In the genomic region with DNA sequence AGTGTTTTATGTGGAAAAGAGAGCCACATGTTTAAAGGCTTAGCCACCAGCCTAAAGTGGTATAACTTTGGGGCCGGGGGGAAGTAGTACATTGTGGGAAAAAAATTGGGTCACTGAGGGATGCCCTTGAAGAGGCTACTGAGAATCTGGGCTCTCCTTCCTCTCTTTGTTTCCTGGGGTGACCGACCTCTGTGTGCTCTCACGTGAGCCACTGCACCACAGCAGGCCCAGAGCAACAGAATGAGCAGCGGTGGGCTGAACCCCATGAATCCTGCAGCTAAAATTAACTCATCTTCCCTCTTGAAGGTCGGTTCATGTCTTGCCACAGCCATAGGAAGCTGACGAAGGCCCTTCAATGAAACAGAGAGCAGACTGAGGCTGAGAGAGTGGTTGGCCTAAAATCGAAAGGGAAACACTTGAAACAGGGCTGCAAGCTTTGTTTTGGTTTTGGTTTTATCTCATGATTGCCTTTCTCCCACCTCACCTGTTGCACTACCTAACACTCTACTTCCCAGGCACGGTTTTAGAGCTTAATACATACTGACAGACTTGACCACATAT, we compare ENCODE assay signal across 15 mouse cellular contexts. TPM values are rescaled to one million over a fixed set of nuclear protein-coding genes. Genes with fewer than 3 reads are reported as not detected.
DNase-seq lines count a peak whose midpoint lies in the region; ATAC-seq lines count a peak whose summit lies in the region.
"Had no signal": no experiment of that assay in that cellular context is flagged by ENCODE, and none has a peak within 500 bp of the region (broad histone marks: within the 10 kb centered on the region; RNA-seq: fewer than 3 reads in every experiment).

No protein-coding gene starts in this region.

- WGBS in liver, embryonic 15.5 days (ENCODE audit: insufficient replicate concordance): 41% methylated on average over 8 of the region's 8 CpGs
- 38% methylated on average over 8 of the region's 8 CpGs for WGBS in liver, embryonic 12.5 days (ENCODE audit: insufficient replicate concordance)
- 69% methylated on average over 8 of the region's 8 CpGs for WGBS in embryonic facial prominence, embryonic 13.5 days
- 75% methylated on average over 8 of the region's 8 CpGs for WGBS in neural tube, embryonic 15.5 days

- H3K27me3 ChIP-seq in liver, embryonic 15.5 days: no peaks in the 10 kb centered on the region
- H3K27me3 ChIP-seq in liver, embryonic 12.5 days (replicated peaks): no peaks in the 10 kb centered on the region
- H3K27me3 ChIP-seq in embryonic facial prominence, embryonic 13.5 days: no peaks in the 10 kb centered on the region
- no peaks in the 10 kb centered on the region for H3K27me3 ChIP-seq in megakaryocyte, embryonic 14.5 days (replicated peaks)
- H3K27me3 ChIP-seq in neural tube, embryonic 15.5 days (replicated peaks): no peaks in the 10 kb centered on the region
- H3K27me3 ChIP-seq: midbrain, embryonic 13.5 days; neural tube, embryonic 13.5 days had no signal

- no peaks in the 10 kb centered on the region for H3K4me1 ChIP-seq in liver, embryonic 15.5 days (replicated peaks)
- H3K4me1 ChIP-seq in liver, embryonic 12.5 days: peaks cover 3% of the 10 kb centered on the region; the same call in 1 of the 2 replicates
- H3K4me1 ChIP-seq in embryonic facial prominence, embryonic 13.5 days: peaks cover 30% of the 10 kb centered on the region
- H3K4me1 ChIP-seq in megakaryocyte, embryonic 14.5 days: peaks cover 4% of the 10 kb centered on the region; the same call in 1 of the 2 replicates
- no peaks in the 10 kb centered on the region for H3K4me1 ChIP-seq in neural tube, embryonic 15.5 days
- H3K4me1 ChIP-seq: midbrain, embryonic 13.5 days; neural tube, embryonic 13.5 days had no signal

- DNase-seq in thymus, postnatal 25 days: peak; percentile 25
- no peak for DNase-seq in cerebellum, adult 9-10 months
- no peak for DNase-seq in embryo, embryonic 9.5 days (ENCODE audit: extremely low spot score)
- DNase-seq: adrenal gland, postnatal 14 days; heart, postnatal 4 days; kidney, postnatal 36 days; lung, embryonic 14.5 days had no signal

- no peaks in the 10 kb centered on the region for H3K36me3 ChIP-seq in liver, embryonic 15.5 days (replicated peaks)
- no peaks in the 10 kb centered on the region for H3K36me3 ChIP-seq in liver, embryonic 12.5 days
- no peaks in the 10 kb centered on the region for H3K36me3 ChIP-seq in embryonic facial prominence, embryonic 13.5 days
- H3K36me3 ChIP-seq in megakaryocyte, embryonic 14.5 days (replicated peaks; ENCODE audit: low read length): no peaks in the 10 kb centered on the region
- no peaks in the 10 kb centered on the region for H3K36me3 ChIP-seq in neural tube, embryonic 15.5 days
- H3K36me3 ChIP-seq: midbrain, embryonic 13.5 days; neural tube, embryonic 13.5 days had no signal

- 0 out of 2 replicates have a peak overlapping the region, but pooled peaks have one; percentile 16 for H3K27ac ChIP-seq in liver, embryonic 15.5 days (replicated peaks)
- H3K27ac ChIP-seq in liver, embryonic 12.5 days: no peak overlapping the region
- peak overlapping the region; percentile 72; the same call in 1 of the 2 replicates for H3K27ac ChIP-seq in embryonic facial prominence, embryonic 13.5 days
- no peak overlapping the region for H3K27ac ChIP-seq in neural tube, embryonic 15.5 days (replicated peaks)
- H3K27ac ChIP-seq: midbrain, embryonic 13.5 days; neural tube, embryonic 13.5 days had no signal

- H3K4me3 ChIP-seq in liver, embryonic 15.5 days (replicated peaks): no peak overlapping the region
- no peak overlapping the region for H3K4me3 ChIP-seq in liver, embryonic 12.5 days
- H3K4me3 ChIP-seq in embryonic facial prominence, embryonic 13.5 days: no peak overlapping the region
- peak overlapping the region; percentile 38 for H3K4me3 ChIP-seq in megakaryocyte, embryonic 14.5 days (replicated peaks)
- no peak overlapping the region for H3K4me3 ChIP-seq in neural tube, embryonic 15.5 days (replicated peaks)
- H3K4me3 ChIP-seq: midbrain, embryonic 13.5 days; neural tube, embryonic 13.5 days had no signal

- H3K9me3 ChIP-seq in liver, embryonic 15.5 days (replicated peaks): no peaks in the 10 kb centered on the region
- no peaks in the 10 kb centered on the region for H3K9me3 ChIP-seq in liver, embryonic 12.5 days (replicated peaks)
- no peaks in the 10 kb centered on the region for H3K9me3 ChIP-seq in embryonic facial prominence, embryonic 13.5 days
- H3K9me3 ChIP-seq in megakaryocyte, embryonic 14.5 days: no peaks in the 10 kb centered on the region
- H3K9me3 ChIP-seq in neural tube, embryonic 15.5 days (replicated peaks): no peaks in the 10 kb centered on the region
- H3K9me3 ChIP-seq: midbrain, embryonic 13.5 days; neural tube, embryonic 13.5 days had no signal

- H3K9ac ChIP-seq in liver, embryonic 15.5 days: no peak overlapping the region
- H3K9ac ChIP-seq in liver, embryonic 12.5 days: no peak overlapping the region
- no peak overlapping the region for H3K9ac ChIP-seq in embryonic facial prominence, embryonic 13.5 days
- H3K9ac ChIP-seq in neural tube, embryonic 15.5 days (replicated peaks): no peak overlapping the region
- H3K9ac ChIP-seq: lung, embryonic 14.5 days; midbrain, embryonic 13.5 days; neural tube, embryonic 13.5 days had no signal

- no peak overlapping the region for H3K4me2 ChIP-seq in liver, embryonic 15.5 days
- no peak overlapping the region for H3K4me2 ChIP-seq in liver, embryonic 12.5 days
- H3K4me2 ChIP-seq in embryonic facial prominence, embryonic 13.5 days: no peak overlapping the region
- H3K4me2 ChIP-seq in neural tube, embryonic 15.5 days: no peak overlapping the region
- H3K4me2 ChIP-seq: lung, embryonic 14.5 days; midbrain, embryonic 13.5 days; neural tube, embryonic 13.5 days had no signal

- no peak for ATAC-seq in liver, embryonic 15.5 days (ENCODE audit: insufficient read depth)
- no peak for ATAC-seq in liver, embryonic 12.5 days
- no peak for ATAC-seq in embryonic facial prominence, embryonic 13.5 days (ENCODE audit: insufficient number of reproducible peaks, insufficient read depth, low FRiP score, low TSS enrichment, low read depth)
- no peak for ATAC-seq in neural tube, embryonic 15.5 days (ENCODE audit: low FRiP score)
- ATAC-seq: intestine, embryonic 16.5 days; midbrain, embryonic 13.5 days had no signal

RNA-seq across cellular contexts. Expression of gene Hmcn1, which starts 8.7 kb away (rescaled TPM):
- 1.7 and 2.0 TPM in 2 replicates for polyA plus RNA-seq in liver, embryonic 15.5 days (2015; fragmentation: Nextera tagmentation; extraction: Ambion mirVana)
- polyA plus RNA-seq in liver, embryonic 12.5 days (2016; fragmentation: Nextera tagmentation; extraction: Ambion mirVana): 4.8 and 5.3 TPM in 2 replicates
- polyA plus RNA-seq in embryonic facial prominence, embryonic 13.5 days (2015; fragmentation: Nextera tagmentation; extraction: Ambion mirVana): 38.5 and 39.3 TPM in 2 replicates
- 0.80 TPM in 1 of 2 replicates, not detected in the other for polyA plus RNA-seq in megakaryocyte, embryonic 14.5 days (2012; ENCODE audit: insufficient read depth, low replicate concordance)
- 2.4 and 2.6 TPM in 2 replicates for polyA plus RNA-seq in neural tube, embryonic 15.5 days (2015; fragmentation: Nextera tagmentation; extraction: Ambion mirVana)

Comparison
In these comparisons a context has a peak if more than half of its experiments do, and no peak if none do; other contexts are left out.
1. H3K27ac ChIP-seq: peak in liver, embryonic 15.5 days (single experiment) and embryonic facial prominence, embryonic 13.5 days (single experiment); none in liver, embryonic 12.5 days (single experiment) and neural tube, embryonic 15.5 days (single experiment).